Mouse (Mus musculus) liver, embryonic 14.5 days (tissue): ENCODE results near the gene Fhdc1. TPM values are rescaled to one million over a fixed set of nuclear protein-coding genes. Genes with fewer than 3 reads are reported as not detected.

ENCODE experiments used
- ATAC-seq: fragments of 200-750 bp; cut with Nextera tagmentation; 2 replicates; pipeline ENCODE4 v1.8.0; 2017; ENCODE audit warnings: moderate number of reproducible peaks, mild to moderate bottlenecking, moderate library complexity; ENCODE audit not compliant: insufficient read depth
- DNase-seq, 3 experiments: peaks; one replicate each; pipeline ENCODE4 v3.0.0-alpha.2; 2012 to 2013; ENCODE audit warnings: low read depth in 3 of 3, low spot score in 3 of 3
- H3K27ac ChIP-seq: fragments of 300-500 bp; sonication (generic); 2 replicates; pipeline ENCODE4 v1.5.1; 2014; ENCODE audit warnings: moderate library complexity, mild to moderate bottlenecking, control low read depth, inconsistent platforms
- H3K27me3 ChIP-seq: fragments of 300-500 bp; sonication (generic); 2 replicates; pipeline ENCODE4 v1.6.1; 2014; ENCODE audit warnings: mild to moderate bottlenecking, low read length, moderate library complexity; ENCODE audit not compliant: control insufficient read depth, insufficient read depth
- H3K36me3 ChIP-seq: fragments of 300-500 bp; sonication (generic); replicated peaks from 2 replicates; pipeline ENCODE4 v1.6.1; 2014; ENCODE audit warnings: low read depth; ENCODE audit not compliant: control insufficient read depth, insufficient read depth
- H3K4me1 ChIP-seq, 2 experiments: fragments of 200-500 bp in 1 of 2; fragments of 300-500 bp in 1 of 2; sonication (generic) in 1 of 2; replicated peaks; 2 replicates each; pipeline ENCODE4 v1.6.1; 2012 to 2014; ENCODE audit warnings: antibody characterized with exemption in 1 of 2, inconsistent platforms in 1 of 2, low read length in 1 of 2; ENCODE audit not compliant: control insufficient read depth in 2 of 2, insufficient read depth in 2 of 2
- H3K4me2 ChIP-seq: fragments of 300-500 bp; sonication (generic); 2 replicates; pipeline ENCODE4 v1.6.1; 2014; ENCODE audit warnings: low read depth, mild to moderate bottlenecking, control low read depth, moderate library complexity
- H3K4me3 ChIP-seq, 2 experiments: fragments of 200-500 bp in 1 of 2; fragments of 300-500 bp in 1 of 2; sonication (generic) in 1 of 2; 2 replicates each; pipeline ENCODE4 v1.5.1; 2012 to 2014; ENCODE audit warnings: low read depth in 2 of 2, low read length in 2 of 2, mild to moderate bottlenecking in 2 of 2, control low read depth in 1 of 2, inconsistent platforms in 1 of 2, moderate library complexity in 1 of 2; ENCODE audit not compliant: insufficient read depth in 1 of 2
- H3K9ac ChIP-seq: fragments of 300-500 bp; sonication (generic); replicated peaks from 2 replicates; pipeline ENCODE4 v1.6.1; 2014; ENCODE audit warnings: mild to moderate bottlenecking, control low read depth, moderate library complexity
- H3K9me3 ChIP-seq: fragments of 300-500 bp; sonication (generic); 2 replicates; pipeline ENCODE4 v1.6.1; 2016; ENCODE audit warnings: low read length, mixed read lengths; ENCODE audit not compliant: control insufficient read depth
- CTCF ChIP-seq: IDR thresholded peaks from 2 replicates; pipeline ENCODE4 v1.5.1; 2016; ENCODE audit warnings: antibody characterized with exemption, low read depth, control low read depth
- EP300 ChIP-seq: IDR thresholded peaks from 2 replicates; pipeline ENCODE4 v1.6.1; 2016; ENCODE audit warnings: antibody characterized with exemption, low read depth
- whole genome bisulfite sequencing: fragments of 180-500 bp; shearing (Covaris S2); extraction: QIAGEN DNeasy Blood & Tissue Kit; methylation state at CpG from one replicate; pipeline ENCODE4 v1.1.7; 2014; ENCODE audit not compliant: insufficient replicate concordance; 5-methylcytosine and 5-hydroxymethylcytosine counted together
- polyA plus RNA-seq, 2 experiments: library from polyadenylated mRNA; depleted of rRNA in 1 of 2; stranded (reverse) in 1 of 2; unstranded in 1 of 2; fragments of >200 nt; fragmentation: Nextera tagmentation in 1 of 2; extraction: Ambion mirVana in 1 of 2; gene quantifications; 2 replicates each; pipeline versions ENCODE4 v1.2.1 to v1.2.3; 2012 to 2014

Gene Fhdc1
- polyA plus RNA-seq, 2 experiments: 15.1 to 29.2 TPM

DNA sequence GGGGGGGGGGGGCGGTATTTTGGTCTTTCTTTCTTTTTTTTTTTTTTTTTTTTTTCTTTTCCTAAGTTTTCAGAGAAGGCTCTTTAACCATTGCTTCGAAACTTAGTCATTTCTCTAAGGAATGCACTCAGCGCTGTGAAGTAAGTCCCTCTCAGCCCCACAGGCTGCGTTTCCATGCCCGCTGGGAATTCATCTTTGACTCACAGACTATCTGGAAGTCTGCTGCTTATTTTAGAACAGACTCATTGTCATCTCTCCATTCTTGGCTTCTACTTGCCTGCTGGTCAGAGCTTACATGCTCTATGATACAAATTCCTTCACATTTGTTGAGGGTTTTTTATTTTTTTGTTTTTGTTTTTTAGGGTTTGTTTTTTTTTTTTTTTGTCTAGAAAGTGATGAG lies 76.8 kb downstream of the Fhdc1 start:
- Histone ChIP-seq H3K9me3 (no peaks in the 10 kb centered on the region), H3K4me1 (peaks cover 0 to under 1% of the 10 kb centered on the region in 2 experiments; a peak in 2 of 4 replicates), H3K9ac (no peak overlapping the region), H3K4me2 (no peak overlapping the region), H3K27ac (no peak overlapping the region), H3K36me3 (no peaks in the 10 kb centered on the region), H3K4me3 (no peak overlapping the region), H3K27me3 (no peaks in the 10 kb centered on the region; the same call in 1 of the 2 replicates)
- WGBS: 53% methylated on average over 5 of the region's 5 CpGs
- DNase-seq (no peak), ATAC-seq (no peak)
- no peak for TF ChIP-seq EP300
- TF ChIP-seq CTCF: no peak

- DNase-seq: no peak
- no peaks in the 10 kb centered on the region; the same call in 1 of the 2 replicates for H3K27me3 ChIP-seq
- 58% methylated on average over 2 of the region's 2 CpGs for WGBS
- H3K4me2 ChIP-seq: no peak overlapping the region
- no peaks in the 10 kb centered on the region for H3K9me3 ChIP-seq
- no peak overlapping the region for H3K9ac ChIP-seq
- no peaks in the 10 kb centered on the region for H3K4me1 ChIP-seq
- TF ChIP-seq CTCF (no peak), EP300 (no peak)
- H3K4me3 ChIP-seq: no peak overlapping the region
- no peak for ATAC-seq
- H3K36me3 ChIP-seq: no peaks in the 10 kb centered on the region
- H3K27ac ChIP-seq: no peak overlapping the region
These were observed 77.5 kb downstream of the Fhdc1 start for GRCm38 (mm10) chr3:84402716-84403115.

DNA sequence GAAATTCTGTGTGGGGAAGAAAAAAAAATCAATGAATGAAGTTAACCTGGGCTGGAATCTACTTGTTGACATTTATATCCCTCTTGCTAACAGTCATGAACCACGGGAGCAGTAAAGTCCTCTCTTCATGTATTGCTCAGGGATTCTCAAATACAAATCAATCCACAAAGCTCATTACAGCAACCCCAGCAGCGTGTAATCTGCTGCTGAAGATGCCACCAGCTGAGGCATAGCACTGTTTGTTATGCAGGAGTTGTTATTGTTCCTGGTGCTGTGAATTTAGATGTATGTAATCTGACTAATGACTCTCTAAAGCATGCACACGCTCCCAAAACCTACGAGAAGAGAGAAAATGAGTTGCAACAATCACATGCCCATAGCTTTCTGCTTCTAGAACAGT lies 82.3 kb downstream of the Fhdc1 start:
- Histone ChIP-seq H3K27ac (no peak overlapping the region), H3K4me3 (no peak overlapping the region), H3K36me3 (no peaks in the 10 kb centered on the region), H3K9me3 (no peaks in the 10 kb centered on the region), H3K9ac (no peak overlapping the region), H3K4me2 (no peak overlapping the region), H3K4me1 (no peaks in the 10 kb centered on the region; a peak in 1 of 4 replicates), H3K27me3 (no peaks in the 10 kb centered on the region; the same call in 1 of the 2 replicates)
- WGBS: 51% methylated on average over 4 of the region's 4 CpGs
- ATAC-seq (no peak), DNase-seq (no peak)
- TF ChIP-seq CTCF: no peak
- no peak for TF ChIP-seq EP300

DNA sequence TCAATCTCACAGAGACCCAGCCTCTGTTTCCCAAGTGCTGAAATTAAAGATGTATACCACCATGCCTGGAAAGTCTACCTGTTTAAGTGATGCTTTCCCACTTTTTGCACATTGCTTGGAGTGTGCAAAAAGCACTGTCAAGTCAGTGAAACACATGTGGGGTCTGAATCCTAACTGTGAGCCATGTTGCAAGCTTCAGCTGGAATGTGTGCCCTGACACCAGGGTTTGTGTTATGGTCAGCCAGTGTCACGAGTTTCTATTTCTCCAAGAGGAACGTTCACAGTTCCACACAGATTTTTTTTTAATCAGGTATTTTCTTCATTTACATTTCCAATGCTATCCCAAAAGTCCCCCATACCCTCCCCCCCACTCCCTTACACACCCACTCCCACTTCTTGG lies 84.0 kb downstream of the Fhdc1 start:
- WGBS: 68% methylated on average over 2 of the region's 2 CpGs
- H3K4me3 ChIP-seq: no peak overlapping the region
- H3K27me3 ChIP-seq: no peaks in the 10 kb centered on the region; the same call in 1 of the 2 replicates
- ATAC-seq (no peak), DNase-seq (no peak)
- H3K9me3 ChIP-seq: no peaks in the 10 kb centered on the region
- H3K36me3 ChIP-seq: no peaks in the 10 kb centered on the region
- H3K4me2 ChIP-seq: no peak overlapping the region
- H3K4me1 ChIP-seq: no peaks in the 10 kb centered on the region; a peak in 1 of 4 replicates
- TF ChIP-seq EP300 (no peak), CTCF (no peak)
- no peak overlapping the region for H3K27ac ChIP-seq
- H3K9ac ChIP-seq: no peak overlapping the region

GRCm38 (mm10) chr3:84395840-84396239 lies 84.4 kb downstream of the Fhdc1 start:
- H3K4me3 ChIP-seq: no peak overlapping the region
- no peak for DNase-seq
- H3K4me2 ChIP-seq: no peak overlapping the region
- H3K9ac ChIP-seq: no peak overlapping the region
- no peaks in the 10 kb centered on the region; the same call in 1 of the 2 replicates for H3K27me3 ChIP-seq
- ATAC-seq: no peak
- H3K4me1 ChIP-seq: no peaks in the 10 kb centered on the region; a peak in 1 of 4 replicates
- TF ChIP-seq EP300 (no peak), CTCF (no peak)
- no peak overlapping the region for H3K27ac ChIP-seq
- H3K36me3 ChIP-seq: no peaks in the 10 kb centered on the region
- no peaks in the 10 kb centered on the region for H3K9me3 ChIP-seq
